Mouse (Mus musculus) adrenal gland, postnatal 10 days (tissue): ENCODE data around the gene Tmem262. TPM values are rescaled to one million over a fixed set of nuclear protein-coding genes. Genes with fewer than 3 reads are reported as not detected.

Experiments
- DNase-seq: peaks from one replicate; pipeline ENCODE4 v3.0.0; 2021; ENCODE audit warnings: mixed read lengths
- total RNA-seq, 2 experiments: library from RNA; stranded (reverse); gene quantifications; 2 replicates each; pipeline ENCODE4 v1.2.3; 2021

Tmem262 gene
- total RNA-seq, 2 experiments from 2014 or later: not detected

DNA sequence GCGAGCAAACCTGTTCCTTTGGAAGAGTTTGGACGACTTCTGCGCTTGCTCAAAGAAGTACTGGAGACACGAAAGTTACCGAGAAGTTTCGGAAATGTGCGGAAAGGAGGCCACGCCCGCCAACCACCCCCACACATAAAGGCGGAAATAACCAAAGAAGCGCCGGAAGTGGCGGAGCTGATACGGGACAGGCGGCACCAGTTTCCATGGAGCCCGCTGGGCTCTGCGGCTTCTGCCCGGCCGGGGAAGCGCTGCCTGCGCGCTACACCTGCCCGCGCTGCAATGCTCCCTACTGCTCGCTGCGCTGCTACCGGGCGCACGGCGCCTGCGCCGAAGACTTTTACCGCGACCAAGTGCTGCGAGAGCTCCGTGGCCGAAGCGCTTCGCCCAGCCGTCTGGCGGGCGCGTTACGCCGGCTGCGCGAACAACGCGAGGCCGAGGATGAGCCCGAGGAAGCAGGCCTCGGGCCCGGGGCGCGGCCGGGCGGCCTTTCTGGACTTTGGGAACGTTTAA lies 18.8 kb upstream of the Tmem262 start, which contains the start of gene Znhit2:
Gene Znhit2, plus strand, starts transcription at position 172 of the 513 bp plus-strand sequence.
- DNase-seq: peak; percentile 95

DNA sequence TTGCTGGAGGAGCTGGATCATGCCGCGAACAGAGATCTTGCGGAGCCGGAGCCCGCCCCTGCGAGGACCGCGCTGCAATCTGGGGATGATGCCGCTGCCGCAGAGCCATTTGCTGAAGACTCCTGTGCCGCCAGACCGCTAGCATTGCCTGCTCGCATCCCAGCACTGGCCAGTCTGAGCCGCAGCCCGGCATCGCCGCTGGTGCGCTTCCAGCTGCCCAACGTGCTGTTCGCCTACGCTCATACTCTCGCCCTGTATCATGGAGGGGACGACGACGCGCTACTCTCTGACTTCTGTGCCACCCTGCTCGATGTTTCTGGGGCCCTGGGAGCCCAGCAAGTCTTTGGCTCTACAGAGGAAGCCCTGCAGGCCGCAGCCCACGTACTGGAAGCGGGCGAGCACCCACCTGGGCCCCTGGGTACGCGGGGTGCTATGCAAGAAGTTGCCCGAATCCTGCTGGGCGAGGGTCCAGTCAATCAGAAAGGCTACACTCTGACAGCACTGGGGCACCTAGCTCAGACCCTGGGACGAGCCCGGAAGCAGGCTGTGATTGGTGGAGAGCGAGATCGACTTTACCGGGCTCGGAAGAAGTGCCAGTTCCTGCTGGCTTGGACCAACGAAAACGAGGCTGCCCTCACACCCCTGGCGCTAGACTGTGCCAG lies 18.1 kb upstream of the Tmem262 start:
- peak; percentile 64 for DNase-seq

DNA sequence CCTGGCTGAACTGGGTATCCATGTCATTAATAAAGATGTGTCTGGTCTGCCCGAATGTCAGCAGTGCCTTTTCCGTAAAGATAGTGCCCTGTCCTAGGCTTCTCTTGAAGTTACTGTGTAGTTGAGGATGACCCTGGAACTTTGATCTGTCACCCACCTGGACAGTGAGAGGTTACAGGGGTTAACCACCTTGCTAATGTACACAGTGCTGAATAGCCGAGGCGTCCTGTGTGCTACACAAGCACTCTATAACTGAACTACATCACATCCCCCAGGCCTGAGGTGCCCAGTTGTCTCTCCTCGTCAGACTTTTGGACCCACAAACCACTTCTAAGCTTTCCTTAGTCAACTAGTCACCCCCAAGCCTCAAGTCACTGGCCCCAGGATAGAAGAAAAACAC lies 17.4 kb upstream of the Tmem262 start:
- no peak for DNase-seq

DNA sequence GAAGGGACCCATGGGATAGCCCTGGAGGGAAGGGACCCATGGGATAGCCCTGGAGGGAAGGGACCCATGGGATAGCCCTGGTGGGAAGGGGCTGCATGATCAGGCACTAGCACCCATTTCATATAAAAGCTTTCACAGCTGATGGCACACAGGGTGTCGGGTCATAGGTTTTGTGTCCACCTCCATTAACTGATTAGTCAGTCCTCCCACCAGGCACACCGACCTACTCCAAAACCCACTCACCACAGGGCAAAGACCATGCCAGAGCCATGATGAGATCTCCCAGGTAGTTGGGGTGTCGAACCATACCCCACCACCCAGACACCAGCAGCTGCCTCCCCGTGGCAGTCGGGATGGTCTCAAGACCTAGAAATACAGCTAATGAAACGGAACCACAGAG lies 16.8 kb upstream of the Tmem262 start:
- no peak for DNase-seq

DNA sequence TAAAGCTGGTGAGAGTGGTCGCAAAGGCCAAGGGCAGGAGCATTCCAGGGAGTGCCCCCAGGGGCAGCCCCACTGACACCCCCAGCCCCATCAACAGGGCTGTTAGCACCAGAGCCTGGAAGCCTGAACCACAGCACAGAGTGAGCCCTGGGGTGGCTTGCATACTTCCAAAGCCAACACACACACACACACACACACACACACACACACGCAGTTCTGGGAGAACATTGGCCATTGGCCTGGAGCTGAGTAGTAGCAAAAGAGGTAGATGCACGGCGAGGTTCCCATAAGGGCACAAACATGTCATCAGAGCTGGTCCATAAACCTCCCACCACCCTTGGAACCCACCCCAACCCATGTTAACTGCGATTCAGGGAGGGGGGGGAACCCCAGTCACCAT lies 13.3 kb upstream of the Tmem262 start:
- DNase-seq: no peak

DNA sequence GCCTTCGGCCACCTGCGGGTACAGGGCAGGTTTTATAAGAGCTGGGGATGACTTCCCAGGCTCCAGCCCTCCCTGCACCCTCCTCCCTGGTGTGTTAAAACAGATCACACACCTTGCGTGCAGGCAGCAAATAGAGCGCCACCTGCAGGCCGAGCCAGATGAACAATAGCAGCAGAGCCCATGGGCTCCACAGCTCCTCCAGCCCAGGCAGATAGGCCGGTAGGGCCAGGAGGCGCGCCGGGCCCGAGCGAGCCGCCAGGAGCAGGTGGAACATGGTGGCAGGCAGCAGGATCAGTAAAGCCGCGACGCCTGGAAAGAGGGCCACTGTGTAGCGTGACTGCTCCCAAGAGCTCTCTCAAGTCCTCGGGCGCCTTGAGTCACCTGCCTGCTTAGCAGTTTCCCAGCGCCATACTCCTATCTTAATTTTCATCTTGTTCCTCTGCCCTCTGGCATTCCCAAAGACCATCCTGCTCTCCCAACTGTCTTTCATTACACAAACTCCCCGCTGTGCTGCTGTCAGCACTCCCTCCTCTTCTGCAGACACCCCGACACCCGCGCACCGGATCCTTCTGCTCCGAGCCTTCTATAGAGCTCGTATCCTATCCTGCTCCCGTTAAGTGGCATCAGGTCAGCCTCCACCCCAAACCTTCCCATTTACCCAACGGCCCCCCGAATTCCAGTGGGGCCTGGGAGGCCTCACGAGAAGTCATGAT lies 12.7 kb upstream of the Tmem262 start:
- DNase-seq: peak; percentile 87

DNA sequence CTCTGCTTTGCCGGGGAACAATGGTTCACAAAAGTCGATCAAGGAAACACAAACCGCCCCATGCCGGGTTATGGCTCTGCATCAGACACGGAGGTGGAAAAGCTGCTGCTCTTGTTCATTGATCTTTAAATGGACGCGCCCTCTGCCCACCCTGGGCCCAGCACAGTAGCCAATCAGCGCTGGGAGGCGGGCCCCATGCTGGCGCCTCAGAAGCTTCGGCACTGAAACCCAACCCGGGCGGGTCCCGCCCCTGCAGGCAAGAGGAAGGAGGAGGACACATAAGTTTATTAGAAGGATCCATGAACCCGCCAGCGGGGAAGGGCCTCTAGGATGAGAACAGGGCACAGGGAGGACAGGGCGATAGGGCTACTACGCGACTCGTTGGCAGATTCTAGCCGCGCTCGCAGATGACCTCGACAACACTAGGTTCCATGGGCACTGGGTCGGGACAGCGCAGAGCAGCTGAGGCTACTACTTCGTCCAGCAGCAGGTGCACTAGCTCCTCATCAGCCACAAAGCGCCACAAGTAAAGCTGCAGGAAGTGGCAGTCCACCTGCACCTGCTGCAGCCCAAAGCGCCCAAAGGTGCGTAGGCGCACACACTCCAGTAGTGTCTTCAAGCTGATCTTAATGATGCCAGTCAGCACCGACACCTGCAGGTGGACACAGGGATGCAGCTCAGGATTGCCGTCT lies 12.0 kb upstream of the Tmem262 start, which contains the start of gene Tm7sf2:
Gene Tm7sf2, minus strand, starts transcription at position 650 of the 692 bp plus-strand sequence.
- DNase-seq: peak; percentile 96

DNA sequence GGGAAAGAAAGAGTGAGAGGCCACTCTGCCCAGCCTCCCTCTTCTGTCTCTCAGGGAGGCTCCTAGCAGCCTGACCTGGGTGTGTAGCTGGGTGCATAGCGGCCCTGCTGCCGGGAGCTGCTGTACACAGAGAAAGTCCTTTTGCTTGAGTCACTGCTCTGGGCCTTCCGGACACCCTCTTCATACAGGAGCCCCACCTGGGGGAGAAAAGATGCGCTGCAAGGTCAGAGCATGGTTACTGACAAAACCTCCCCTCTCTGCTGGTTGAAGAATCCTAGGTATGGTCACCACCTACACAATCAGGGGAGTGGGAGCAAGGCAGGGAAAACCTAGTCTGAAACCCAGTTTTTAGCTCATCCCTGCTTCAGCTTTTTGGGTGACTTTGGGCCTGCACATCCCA lies 10.9 kb upstream of the Tmem262 start:
- no peak for DNase-seq

DNA sequence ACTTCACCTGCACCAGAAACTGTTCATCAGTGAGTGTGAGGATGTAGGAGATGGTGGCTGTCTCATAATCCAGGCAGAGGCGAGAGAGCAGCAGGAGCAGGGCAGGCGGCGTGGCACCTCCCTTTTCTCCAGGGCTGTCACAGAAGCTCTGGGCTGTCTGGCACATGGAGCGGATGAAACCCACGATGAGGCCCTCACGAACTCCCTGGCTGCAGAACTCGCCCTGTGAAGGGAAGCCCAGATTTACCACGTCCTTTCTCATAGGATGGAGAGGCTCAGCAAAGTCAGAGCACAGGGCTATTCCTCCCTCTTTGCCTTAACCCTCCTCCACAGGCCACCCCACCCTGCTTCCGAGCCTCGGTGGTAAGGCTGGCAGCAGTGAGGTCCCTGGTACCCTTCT lies 10.0 kb upstream of the Tmem262 start:
- no peak for DNase-seq

DNA sequence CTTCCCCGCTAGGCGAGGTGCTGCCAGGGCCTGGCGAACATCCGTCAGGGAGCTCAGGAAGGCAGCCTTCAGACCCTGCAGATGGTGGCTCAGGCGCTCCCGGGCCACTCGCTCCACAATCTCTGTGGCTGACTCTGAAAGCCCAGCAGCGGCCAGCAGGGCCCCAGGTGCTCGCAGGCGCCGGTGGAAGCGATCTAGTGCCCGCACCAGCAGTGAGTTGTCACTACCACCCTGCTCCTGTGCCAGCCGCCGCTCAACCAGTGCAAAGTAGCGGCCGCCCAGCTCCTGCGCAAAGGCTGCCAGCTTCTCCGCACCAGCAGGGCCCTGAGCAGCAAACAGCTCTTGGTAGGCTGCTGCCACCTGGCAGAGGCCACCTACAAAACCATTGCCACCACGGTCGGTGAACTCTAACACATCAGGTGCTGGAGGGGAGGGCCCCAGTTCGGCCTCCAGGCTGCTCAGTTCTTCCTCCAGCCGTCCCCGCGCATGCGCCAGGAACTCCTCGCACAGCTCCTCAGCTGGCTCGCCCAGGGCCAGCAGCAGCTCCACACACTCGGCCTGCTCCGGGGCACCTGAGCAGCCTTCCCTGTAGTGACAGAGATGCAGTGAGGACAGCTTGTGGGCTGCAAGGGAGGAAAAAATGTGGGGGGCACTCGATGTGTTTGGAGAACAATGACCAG lies 9.1 kb upstream of the Tmem262 start:
- DNase-seq: no peak

DNA sequence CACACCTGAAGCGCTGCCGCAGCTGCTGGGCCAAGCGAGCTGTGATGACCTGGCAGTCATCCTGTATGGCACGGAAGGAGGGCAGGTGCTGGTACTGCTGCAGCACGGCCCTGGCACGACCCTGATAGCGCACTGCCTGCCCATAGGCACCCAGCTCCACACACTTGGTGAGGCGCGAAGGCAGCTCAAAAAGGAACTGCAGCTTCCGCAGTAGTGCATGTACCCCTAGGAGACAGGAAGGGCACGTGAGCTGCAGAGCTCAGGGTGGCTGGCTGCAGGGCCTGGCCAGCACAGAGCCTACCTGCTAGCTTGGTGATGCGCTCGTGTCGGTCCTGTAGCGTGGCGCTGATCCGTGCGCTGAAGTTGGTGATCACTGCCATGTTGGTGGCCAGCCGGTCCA lies 8.6 kb upstream of the Tmem262 start:
- DNase-seq: no peak

DNA sequence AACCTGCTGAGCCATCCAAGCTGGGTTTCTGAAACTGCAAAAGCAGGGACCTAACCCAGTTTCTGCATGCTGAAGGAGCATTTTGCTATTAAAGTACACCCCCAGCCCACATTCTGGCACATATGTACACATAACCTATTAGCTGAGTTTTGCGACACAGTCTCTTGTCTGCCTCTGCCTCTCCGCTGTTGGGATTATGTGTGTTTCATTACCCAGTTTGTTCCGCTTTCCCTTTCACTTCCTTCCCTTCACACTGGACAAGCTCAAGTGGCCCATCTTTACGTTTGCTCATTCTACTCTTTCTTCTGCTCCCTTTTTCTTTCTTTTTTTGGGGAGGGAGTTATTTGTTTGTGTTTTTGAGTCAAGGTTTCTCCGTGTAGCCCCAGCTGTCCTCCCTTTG lies 5.9 kb upstream of the Tmem262 start:
- DNase-seq: no peak

DNA sequence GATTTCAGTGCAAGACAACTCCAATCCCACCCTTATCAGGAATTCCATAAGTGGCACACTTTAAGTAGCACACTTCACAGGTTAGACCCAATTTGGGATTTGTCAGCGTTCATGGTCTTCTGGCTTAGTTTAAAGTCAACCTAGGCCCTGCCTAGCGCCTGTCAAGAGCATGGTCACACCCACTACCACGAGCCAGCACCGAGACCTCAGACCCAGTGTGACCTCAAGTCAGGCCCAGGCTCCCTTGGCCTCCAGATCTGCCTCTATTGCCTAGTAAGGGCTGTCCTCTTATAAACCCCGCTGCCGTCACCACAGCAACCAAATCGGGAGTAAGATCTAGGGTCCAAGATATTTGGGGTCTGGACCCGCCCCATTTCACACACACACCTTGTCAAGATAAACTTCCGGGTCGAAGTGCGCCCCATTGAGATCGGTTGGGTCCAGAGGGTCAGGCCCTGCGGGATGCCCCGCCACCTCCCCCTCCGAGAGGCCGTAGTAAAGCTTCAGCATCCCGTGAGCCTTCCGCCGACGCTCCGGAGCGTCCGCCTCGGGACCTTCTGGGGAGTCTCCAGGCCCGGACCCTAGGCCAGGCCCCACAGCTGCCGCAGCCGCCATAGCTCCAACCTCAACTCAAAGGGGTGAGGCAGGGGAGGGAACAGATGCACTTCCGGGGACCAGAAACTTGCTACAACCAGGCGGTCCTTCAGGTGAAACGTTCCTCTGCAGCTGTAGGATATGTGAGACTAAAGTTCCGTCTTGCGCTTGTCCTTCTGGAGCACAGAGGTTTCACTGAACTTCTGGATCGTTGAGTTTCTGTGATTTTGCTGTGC lies 3.1 kb upstream of the Tmem262 start, which contains the start of gene Vps51:
Gene Vps51, minus strand, starts transcription at position 668 of the 830 bp plus-strand sequence.
- peak; percentile 90 for DNase-seq

DNA sequence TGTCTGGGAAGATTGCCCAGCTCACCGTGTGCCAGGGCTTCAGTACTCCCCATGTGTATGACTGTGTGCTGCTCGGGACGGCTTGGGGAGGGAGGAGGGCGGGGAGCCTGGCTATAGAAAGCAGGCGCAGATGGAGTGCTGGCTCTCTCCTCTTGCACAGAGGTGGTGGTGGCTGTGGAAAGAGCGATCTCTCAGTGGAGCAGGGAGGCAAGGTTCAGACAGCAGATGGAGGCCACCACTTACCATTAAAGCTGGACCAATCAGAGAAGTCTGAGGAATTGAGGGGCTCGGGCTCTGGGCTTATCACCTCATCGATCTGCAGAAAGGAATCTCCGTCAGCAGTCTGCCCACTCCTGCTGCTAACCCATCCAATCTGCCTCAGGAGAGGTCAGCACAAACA lies 2.3 kb downstream of the Tmem262 start, which contains the start of gene Gm28374:
Gene Gm28374, minus strand, starts transcription at position 101 of the 400 bp plus-strand sequence.
- DNase-seq: no peak

DNA sequence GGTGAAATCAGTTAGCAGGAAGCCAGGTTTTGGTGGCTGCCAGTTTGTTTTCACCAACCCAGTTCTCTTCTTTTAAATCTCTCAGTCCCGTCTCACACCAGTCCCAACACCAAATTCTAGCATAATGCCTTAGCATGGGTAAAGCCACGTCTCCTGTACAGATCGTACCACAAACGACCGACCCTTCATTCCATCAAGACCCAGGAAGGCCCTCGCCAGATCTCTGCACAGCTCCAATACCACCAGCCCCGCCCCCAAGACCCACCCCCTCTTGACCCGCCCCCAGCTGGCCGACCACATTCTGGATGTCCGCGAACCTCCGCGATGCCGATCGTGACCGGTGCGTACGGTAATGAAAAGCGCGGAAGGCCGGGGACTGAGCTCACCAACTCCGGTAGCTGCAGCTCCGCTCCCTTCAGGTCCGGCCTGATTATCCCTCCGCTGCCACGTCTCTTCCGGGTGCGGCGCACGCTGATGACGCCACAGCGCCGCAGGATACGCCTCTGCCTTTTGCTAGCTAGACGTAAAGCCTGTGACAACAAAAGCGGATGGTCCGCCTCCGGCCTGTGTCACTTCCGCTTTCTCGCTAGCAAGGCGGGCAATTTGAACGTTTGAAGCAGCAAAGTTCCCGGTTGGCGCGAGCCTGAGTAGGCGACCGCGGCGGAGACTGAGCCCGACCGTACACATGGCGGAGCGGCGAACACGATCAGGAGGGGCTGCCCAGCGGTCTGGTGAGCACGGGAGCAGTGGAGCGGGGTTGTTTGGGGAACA lies 4.8 kb downstream of the Tmem262 start, which contains the start of the genes Zfpl1 and Cdca5:
Gene Zfpl1, minus strand, starts transcription at position 479 of the 771 bp plus-strand sequence.
Gene Cdca5, plus strand, starts transcription at position 506 of the 771 bp plus-strand sequence.
- peak; percentile 97 for DNase-seq

DNA sequence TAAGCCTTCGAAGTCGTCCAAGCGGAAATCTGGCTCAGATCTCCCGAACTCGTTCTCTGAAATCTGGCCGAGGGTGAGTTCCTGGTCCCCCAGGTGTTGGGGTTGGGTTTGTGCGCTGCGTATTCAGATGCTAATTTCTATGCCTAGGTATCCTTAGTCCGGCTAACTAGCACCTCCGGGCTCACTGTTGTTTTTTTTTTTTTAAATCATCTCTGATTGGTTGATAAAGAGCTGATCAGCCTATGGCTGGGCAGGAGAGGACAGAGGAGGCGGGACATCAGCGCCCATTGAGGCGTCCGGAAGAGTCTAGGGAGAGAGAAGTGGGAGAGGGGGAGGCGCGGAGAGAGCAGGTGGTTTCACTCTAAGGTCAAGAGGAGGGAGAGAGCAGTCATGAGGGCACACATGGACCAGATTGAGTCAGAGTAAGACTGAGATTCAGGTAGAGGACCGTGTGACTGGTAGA lies 5.6 kb downstream of the Tmem262 start:
- peak; percentile 77 for DNase-seq

DNA sequence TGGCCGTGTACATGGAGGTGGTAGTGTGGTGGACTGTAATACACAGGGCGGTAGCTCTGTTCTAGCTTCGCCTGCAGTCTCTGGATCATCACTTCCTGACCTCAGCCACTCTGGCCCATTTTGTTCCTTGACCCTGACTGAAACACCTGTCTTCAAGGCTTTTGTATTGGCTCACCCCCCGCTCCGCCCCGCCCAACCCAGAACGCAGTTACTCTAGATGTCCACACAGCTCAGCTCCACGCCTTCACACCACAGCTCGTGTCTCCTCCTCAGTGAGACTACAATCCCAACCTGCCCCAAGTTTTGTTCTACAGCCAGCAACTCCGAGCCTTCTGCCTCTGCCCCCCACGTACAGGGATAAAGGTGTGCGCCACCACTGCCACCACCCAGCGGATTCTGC lies 9.0 kb downstream of the Tmem262 start:
- DNase-seq: no peak

DNA sequence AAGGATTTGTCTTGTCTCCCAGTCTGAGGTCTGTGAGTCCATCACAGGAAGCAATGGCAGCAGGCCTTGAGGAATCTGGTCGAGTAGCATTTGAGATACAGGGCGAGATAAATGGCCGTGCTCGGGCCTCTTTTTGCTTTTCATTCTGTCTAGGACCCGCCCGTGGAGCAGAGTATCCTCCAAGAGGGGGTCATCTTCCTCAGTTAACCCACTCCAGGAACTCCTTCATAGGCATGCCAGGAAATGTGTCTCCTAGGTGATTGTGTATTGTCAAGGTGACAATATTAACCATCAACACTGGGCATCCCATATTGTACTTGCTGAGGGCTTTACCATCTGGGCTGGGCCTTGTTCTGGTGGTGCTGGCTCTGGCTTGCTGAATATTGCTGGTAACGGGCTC lies 14.3 kb downstream of the Tmem262 start, which contains the start of gene AC131692.1:
Gene AC131692.1, plus strand, starts transcription at position 301 of the 400 bp plus-strand sequence.
- DNase-seq: no peak

DNA sequence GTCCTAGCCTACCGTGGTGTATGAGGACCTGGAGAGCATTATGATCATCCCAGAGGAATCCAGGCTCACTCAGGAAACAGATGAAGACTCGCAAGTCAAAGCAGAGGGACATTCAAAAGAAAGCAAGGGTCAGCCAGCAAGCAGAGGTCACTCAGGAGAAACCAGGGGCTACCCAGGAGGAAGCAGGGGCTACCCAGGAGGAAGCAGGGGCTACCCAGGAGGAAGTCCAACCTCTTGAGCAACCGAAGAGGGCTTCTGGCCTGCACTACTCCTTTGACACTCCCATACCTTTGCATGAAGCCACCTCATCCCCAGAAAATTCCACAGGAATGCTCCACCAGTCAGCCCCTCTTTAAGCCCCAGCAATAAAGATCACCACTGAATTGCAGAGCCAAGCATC lies 18.0 kb downstream of the Tmem262 start:
- no peak for DNase-seq

DNA sequence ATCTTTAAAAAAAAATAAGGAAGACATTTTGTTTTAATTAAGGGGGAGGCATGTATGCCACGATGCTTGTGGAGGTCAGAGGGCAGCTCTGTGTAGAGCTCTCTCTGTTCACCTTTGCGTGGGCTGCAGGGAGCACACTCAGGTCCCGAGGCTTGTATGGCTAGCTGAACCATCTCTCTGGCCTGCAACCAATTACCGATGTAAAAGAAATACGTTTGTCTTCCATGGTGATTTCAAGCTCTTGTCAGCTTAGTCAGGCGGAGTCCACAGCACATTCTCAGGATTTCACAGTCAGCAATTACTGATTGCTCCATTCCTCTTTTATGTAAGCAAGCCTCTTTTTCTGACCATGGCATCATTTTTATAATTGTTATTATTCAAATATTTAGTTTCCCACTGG lies 21.4 kb downstream of the Tmem262 start:
- no peak for DNase-seq
